Mouse (Mus musculus) forebrain, embryonic 11.5 days (tissue): ENCODE data around the gene Mlxipl. TPM values are rescaled to one million over a fixed set of nuclear protein-coding genes. Genes with fewer than 3 reads are reported as not detected.

Source experiments
- ATAC-seq: fragments of 200-750 bp; cut with Nextera tagmentation; replicated peaks from 2 replicates; pipeline ENCODE4 v1.8.0; 2017; ENCODE audit warnings: moderate TSS enrichment; ENCODE audit not compliant: low FRiP score
- DNase-seq: peaks from one replicate; pipeline ENCODE4 v3.0.0-alpha.2; 2017; ENCODE audit warnings: low spot score
- H3K27ac ChIP-seq: fragments of 300-500 bp; sonication (generic); 2 replicates; pipeline ENCODE4 v1.5.1; 2014; ENCODE audit warnings: low read depth, low read length
- H3K27me3 ChIP-seq: fragments of 300-500 bp; sonication (generic); 2 replicates; pipeline ENCODE4 v1.6.1; 2014; ENCODE audit warnings: mild to moderate bottlenecking, low read length, mixed read lengths; ENCODE audit not compliant: control insufficient read depth, insufficient read depth
- H3K36me3 ChIP-seq: fragments of 300-500 bp; sonication (generic); 2 replicates; pipeline ENCODE4 v1.6.1; 2014; ENCODE audit warnings: mild to moderate bottlenecking, low read length, moderate library complexity, mixed read lengths; ENCODE audit not compliant: control insufficient read depth, insufficient read depth
- H3K4me1 ChIP-seq: fragments of 300-500 bp; sonication (generic); replicated peaks from 2 replicates; pipeline ENCODE4 v1.6.1; 2014; ENCODE audit warnings: low read length, mixed read lengths; ENCODE audit not compliant: control insufficient read depth, insufficient read depth
- H3K4me2 ChIP-seq: fragments of 300-500 bp; sonication (generic); 2 replicates; pipeline ENCODE4 v1.6.1; 2014; ENCODE audit warnings: low read depth, mild to moderate bottlenecking, low read length, moderate library complexity, mixed read lengths; ENCODE audit not compliant: severe bottlenecking
- H3K4me3 ChIP-seq: fragments of 300-500 bp; sonication (generic); 2 replicates; pipeline ENCODE4 v1.5.1; 2014; ENCODE audit warnings: low read depth, low read length
- H3K9ac ChIP-seq: fragments of 300-500 bp; sonication (generic); 2 replicates; pipeline ENCODE4 v1.6.1; 2014; ENCODE audit warnings: low read length
- H3K9me3 ChIP-seq: fragments of 300-500 bp; sonication (generic); 2 replicates; pipeline ENCODE4 v1.6.1; 2016; ENCODE audit warnings: low read length, mixed read lengths; ENCODE audit not compliant: control insufficient read depth
- WGBS: fragments of 180-500 bp; shearing (Covaris S2); extraction: QIAGEN DNeasy Blood & Tissue Kit; methylation state at CpG from one replicate; pipeline ENCODE4 v1.1.7; 2014; 5-methylcytosine and 5-hydroxymethylcytosine counted together
- polyA plus RNA-seq: library from polyadenylated mRNA; unstranded; fragments of >200 nt; fragmentation: Nextera tagmentation; extraction: Ambion mirVana; gene quantifications from 2 replicates; pipeline ENCODE4 v1.2.1, GENCODE M21; 2014

The Mlxipl gene
- polyA plus RNA-seq, 1 experiment from 2014 or later = 2.4 TPM

DNA sequence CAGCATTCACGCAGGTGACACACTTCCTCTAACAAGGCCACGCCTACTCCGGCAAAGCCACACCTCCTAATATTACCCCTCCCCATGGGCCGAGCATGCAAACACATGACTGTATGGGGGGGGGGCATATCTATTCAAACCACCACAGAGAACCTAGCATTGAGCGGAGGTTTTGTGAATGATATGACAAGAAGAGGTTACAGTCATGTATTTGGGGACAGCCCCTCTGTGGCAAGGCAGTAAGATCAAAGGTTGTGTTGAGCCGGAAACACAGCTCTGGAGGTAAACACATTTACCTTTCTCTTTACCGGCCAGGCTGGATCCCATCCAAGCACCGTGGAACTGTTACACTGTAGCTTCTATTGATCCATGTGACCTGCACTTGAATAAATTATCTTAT lies 25.6 kb downstream of the Mlxipl start:
- no peak for DNase-seq
- no peak overlapping the region for H3K4me3 ChIP-seq
- H3K9me3 ChIP-seq = no peaks in the 10 kb centered on the region
- H3K27me3 ChIP-seq = no peaks in the 10 kb centered on the region
- no peak overlapping the region for H3K4me2 ChIP-seq
- no peak for ATAC-seq
- no peaks in the 10 kb centered on the region for H3K4me1 ChIP-seq
- 86% methylated on average over 8 of the region's 8 CpGs for WGBS
- H3K36me3 ChIP-seq = no peaks in the 10 kb centered on the region
- H3K9ac ChIP-seq = no peak overlapping the region
- no peak overlapping the region for H3K27ac ChIP-seq

- H3K9me3 ChIP-seq = no peaks in the 10 kb centered on the region
- DNase-seq (peak; percentile 75), ATAC-seq (no peak)
- no peak overlapping the region for H3K27ac ChIP-seq
- H3K4me3 ChIP-seq = no peak overlapping the region
- H3K4me1 ChIP-seq = no peaks in the 10 kb centered on the region
- WGBS = 31% methylated on average over 6 of the region's 6 CpGs
- no peaks in the 10 kb centered on the region for H3K36me3 ChIP-seq
- no peak overlapping the region for H3K4me2 ChIP-seq
- H3K27me3 ChIP-seq = no peaks in the 10 kb centered on the region; the same call in 1 of the 2 replicates
- no peak overlapping the region for H3K9ac ChIP-seq
These were observed 28.9 kb downstream of the Mlxipl start for GRCm38 (mm10) chr5:135118589-135119081.

DNA sequence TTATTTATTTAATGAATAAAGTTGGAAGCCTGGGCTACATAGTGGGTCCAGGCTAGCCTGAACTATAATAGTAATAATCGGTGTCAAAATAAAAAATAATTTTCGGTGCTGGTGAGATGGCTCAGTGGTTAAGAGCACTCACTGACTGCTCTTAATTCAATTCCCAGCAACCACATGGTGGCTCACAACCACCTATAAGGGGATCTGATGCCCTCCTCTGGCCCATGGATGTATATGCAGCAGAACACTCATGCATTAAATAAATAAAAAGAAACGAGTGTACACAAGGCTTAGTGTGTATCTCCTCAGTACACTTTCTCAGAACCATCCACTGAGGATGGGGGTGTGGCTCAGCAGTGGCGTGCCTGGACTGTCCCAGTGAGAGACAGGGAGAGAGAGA lies 31.1 kb downstream of the Mlxipl start:
- Histone ChIP-seq H3K4me2 (no peak overlapping the region), H3K27ac (no peak overlapping the region), H3K36me3 (no peaks in the 10 kb centered on the region), H3K9me3 (no peaks in the 10 kb centered on the region), H3K4me3 (no peak overlapping the region), H3K27me3 (no peaks in the 10 kb centered on the region; the same call in 1 of the 2 replicates), H3K9ac (no peak overlapping the region), H3K4me1 (no peaks in the 10 kb centered on the region)
- ATAC-seq (no peak), DNase-seq (no peak)
- 71% methylated on average over 4 of the region's 4 CpGs for WGBS

DNA sequence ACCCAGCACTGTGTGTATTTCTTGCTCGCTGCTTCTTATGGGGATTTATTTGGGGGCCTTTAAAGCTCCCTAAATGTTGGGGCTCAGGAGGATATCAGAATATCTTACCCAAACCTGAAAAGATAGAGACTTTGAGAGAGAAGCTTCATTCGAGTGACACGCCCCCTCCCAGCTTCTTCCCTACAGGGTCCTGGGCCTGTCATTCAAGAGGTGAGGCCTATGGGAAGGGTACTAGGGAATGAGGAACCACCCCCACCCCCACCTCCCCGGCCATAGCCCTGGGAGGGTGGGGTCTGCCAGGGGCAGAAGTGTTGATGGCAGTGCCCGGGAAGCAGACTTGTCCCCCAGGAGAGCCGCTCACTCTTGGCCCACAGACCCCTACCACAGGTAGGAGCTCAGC lies 36.4 kb downstream of the Mlxipl start:
- DNase-seq = no peak
- H3K4me1 ChIP-seq = no peaks in the 10 kb centered on the region
- H3K27me3 ChIP-seq = no peaks in the 10 kb centered on the region; the same call in 1 of the 2 replicates
- H3K27ac ChIP-seq = no peak overlapping the region
- no peak for ATAC-seq
- no peak overlapping the region for H3K4me2 ChIP-seq
- WGBS = 52% methylated on average over 6 of the region's 6 CpGs
- H3K9ac ChIP-seq = no peak overlapping the region
- H3K4me3 ChIP-seq = no peak overlapping the region
- no peaks in the 10 kb centered on the region for H3K9me3 ChIP-seq
- no peaks in the 10 kb centered on the region for H3K36me3 ChIP-seq

DNA sequence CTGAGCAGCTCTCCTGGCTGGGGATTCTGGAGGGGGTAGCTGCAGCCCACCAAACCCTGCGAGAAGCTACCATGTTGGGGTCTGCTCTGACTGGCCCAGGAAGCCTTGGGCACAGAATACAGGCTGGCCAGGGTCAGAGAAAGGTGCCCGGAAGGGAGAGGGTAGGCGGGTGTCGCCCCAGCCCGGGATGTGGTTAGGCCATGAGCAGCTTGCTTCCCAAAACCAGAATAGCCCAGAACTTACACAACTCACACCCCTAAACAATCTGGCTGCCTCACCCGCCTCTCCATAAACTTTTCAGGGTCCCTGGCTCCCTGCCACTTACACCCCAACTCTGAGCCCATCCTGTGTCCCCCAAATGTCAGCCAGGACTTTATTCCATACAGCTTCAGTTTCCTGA lies 38.0 kb downstream of the Mlxipl start:
- Histone ChIP-seq H3K27me3 (peaks cover 4% of the 10 kb centered on the region), H3K9ac (no peak overlapping the region), H3K36me3 (no peaks in the 10 kb centered on the region), H3K4me1 (no peaks in the 10 kb centered on the region), H3K27ac (no peak overlapping the region), H3K4me3 (no peak overlapping the region), H3K9me3 (no peaks in the 10 kb centered on the region), H3K4me2 (no peak overlapping the region)
- DNase-seq (no peak), ATAC-seq (no peak)
- WGBS = 82% methylated on average over 6 of the region's 6 CpGs

GRCm38 (mm10) chr5:135129747-135130146 lies 40.1 kb downstream of the Mlxipl start:
- ATAC-seq (no peak), DNase-seq (no peak)
- no peak overlapping the region for H3K27ac ChIP-seq
- H3K9me3 ChIP-seq = no peaks in the 10 kb centered on the region
- 0 out of 2 replicates have a peak, but pooled peaks cover 3% of the 10 kb centered on the region for H3K4me1 ChIP-seq
- no peak overlapping the region for H3K4me2 ChIP-seq
- H3K9ac ChIP-seq = no peak overlapping the region
- H3K27me3 ChIP-seq = peaks cover 24% of the 10 kb centered on the region
- H3K36me3 ChIP-seq = no peaks in the 10 kb centered on the region
- no peak overlapping the region for H3K4me3 ChIP-seq
- 85% methylated on average over 4 of the region's 4 CpGs for WGBS

DNA sequence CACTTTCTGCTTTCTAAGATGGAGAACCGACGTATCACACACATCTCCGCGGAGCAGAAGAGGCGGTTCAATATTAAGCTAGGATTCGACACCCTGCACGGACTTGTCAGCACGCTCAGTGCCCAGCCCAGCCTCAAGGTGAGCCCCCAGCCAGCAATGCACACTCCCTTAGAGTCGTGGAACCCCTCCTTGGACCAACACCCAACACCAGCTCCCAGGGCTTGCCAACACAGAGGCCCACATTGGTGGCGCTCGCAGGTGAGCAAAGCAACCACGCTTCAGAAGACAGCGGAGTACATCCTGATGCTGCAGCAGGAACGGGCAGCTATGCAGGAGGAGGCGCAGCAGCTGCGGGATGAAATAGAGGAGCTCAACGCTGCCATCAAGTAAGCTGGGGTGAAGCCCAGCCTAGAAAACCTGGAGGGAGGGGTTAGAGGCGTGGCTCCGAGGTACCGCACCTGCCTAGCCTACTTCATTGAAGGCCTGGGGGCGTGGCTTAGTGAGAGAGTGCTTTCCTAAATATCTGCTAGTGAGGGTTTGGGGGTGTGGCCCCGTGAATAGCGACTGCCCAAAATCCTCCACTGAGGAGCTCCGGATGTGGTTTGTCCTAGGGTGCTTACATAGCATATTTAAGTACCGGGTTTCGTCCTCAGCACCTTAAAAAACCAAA lies 44.2 kb downstream of the Mlxipl start:
- ATAC-seq (no peak), DNase-seq (peak; percentile 53)
- peak overlapping the region; percentile 26 for H3K4me2 ChIP-seq
- H3K27me3 ChIP-seq = peaks cover 26% of the 10 kb centered on the region
- H3K36me3 ChIP-seq = no peaks in the 10 kb centered on the region
- no peak overlapping the region for H3K27ac ChIP-seq
- WGBS = 6% methylated on average over 26 of the region's 26 CpGs
- H3K4me3 ChIP-seq = no peak overlapping the region
- no peak overlapping the region for H3K9ac ChIP-seq
- no peaks in the 10 kb centered on the region for H3K9me3 ChIP-seq
- 0 out of 2 replicates have a peak, but pooled peaks cover 3% of the 10 kb centered on the region for H3K4me1 ChIP-seq

- 0 out of 2 replicates have a peak, but pooled peaks cover 3% of the 10 kb centered on the region for H3K4me1 ChIP-seq
- peaks cover 26% of the 10 kb centered on the region for H3K27me3 ChIP-seq
- ATAC-seq (no peak), DNase-seq (peak; percentile 75)
- 0 out of 2 replicates have a peak overlapping the region, but pooled peaks have one; percentile 4 for H3K4me3 ChIP-seq
- no peaks in the 10 kb centered on the region for H3K36me3 ChIP-seq
- 2% methylated on average over 8 of the region's 8 CpGs for WGBS
- no peak overlapping the region for H3K27ac ChIP-seq
- H3K4me2 ChIP-seq = peak overlapping the region; percentile 26; the same call in 1 of the 2 replicates
- H3K9ac ChIP-seq = no peak overlapping the region
- no peaks in the 10 kb centered on the region for H3K9me3 ChIP-seq
These were observed 44.8 kb downstream of the Mlxipl start for GRCm38 (mm10) chr5:135134534-135134933.

DNA sequence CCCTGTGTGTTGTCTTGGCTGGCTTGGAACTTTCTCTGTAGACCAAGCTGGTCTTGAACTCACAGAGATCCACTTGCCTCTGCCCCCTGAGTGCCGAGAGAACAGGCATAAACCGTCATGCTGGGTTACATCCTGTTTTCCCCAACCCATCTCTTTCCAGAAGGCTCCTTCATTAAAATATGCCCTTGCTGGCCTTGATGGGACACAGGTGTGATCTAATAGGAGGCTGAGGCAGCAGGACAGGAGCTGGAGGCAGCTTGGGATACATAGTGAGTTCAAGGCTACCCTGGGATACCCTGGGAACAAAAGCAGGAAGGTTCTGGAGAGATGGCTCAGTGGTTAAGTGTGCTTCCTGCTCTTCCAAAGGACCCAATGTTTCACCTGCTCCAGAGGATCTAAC lies 50.2 kb downstream of the Mlxipl start:
- peaks cover under 1% of the 10 kb centered on the region; the same call in 1 of the 2 replicates for H3K27me3 ChIP-seq
- H3K4me1 ChIP-seq = no peaks in the 10 kb centered on the region
- no peak for DNase-seq
- no peak overlapping the region for H3K27ac ChIP-seq
- no peak overlapping the region for H3K4me3 ChIP-seq
- no peaks in the 10 kb centered on the region for H3K36me3 ChIP-seq
- no peak overlapping the region for H3K9ac ChIP-seq
- WGBS = 78% methylated on average over 2 of the region's 2 CpGs
- no peak overlapping the region for H3K4me2 ChIP-seq
- H3K9me3 ChIP-seq = no peaks in the 10 kb centered on the region
- no peak for ATAC-seq
